Mouse (Mus musculus): ENCODE results near the gene S1pr4.

The S1pr4 gene

GRCm38 (mm10) chr10:81450641-81451364 lies 49.1 kb downstream of the S1pr4 start:
- CTCF ChIA-PET: interaction anchor here (0.6 to 1.6 kb wide), 5 partner anchors 11 to 265 kb away, joined by 3 to 10 read pairs (median 4); no protein-coding TSS in a partner anchor

- CTCF ChIA-PET: interaction anchor here (0.7 to 1.6 kb wide), 4 partner anchors 12 to 100 kb away, joined by 3 to 5 read pairs (median 4); no protein-coding TSS in a partner anchor
Measured at GRCm38 (mm10) chr10:81450140-81450539, 49.8 kb downstream of the S1pr4 start.

All from spleen, embryonic (tissue).